Mouse (Mus musculus): Measurements from ENCODE around the gene Ifrd2.
A peak's percentile ranks its signal among the peaks of the same experiment; 100 is the strongest.

The Ifrd2 gene

DNA sequence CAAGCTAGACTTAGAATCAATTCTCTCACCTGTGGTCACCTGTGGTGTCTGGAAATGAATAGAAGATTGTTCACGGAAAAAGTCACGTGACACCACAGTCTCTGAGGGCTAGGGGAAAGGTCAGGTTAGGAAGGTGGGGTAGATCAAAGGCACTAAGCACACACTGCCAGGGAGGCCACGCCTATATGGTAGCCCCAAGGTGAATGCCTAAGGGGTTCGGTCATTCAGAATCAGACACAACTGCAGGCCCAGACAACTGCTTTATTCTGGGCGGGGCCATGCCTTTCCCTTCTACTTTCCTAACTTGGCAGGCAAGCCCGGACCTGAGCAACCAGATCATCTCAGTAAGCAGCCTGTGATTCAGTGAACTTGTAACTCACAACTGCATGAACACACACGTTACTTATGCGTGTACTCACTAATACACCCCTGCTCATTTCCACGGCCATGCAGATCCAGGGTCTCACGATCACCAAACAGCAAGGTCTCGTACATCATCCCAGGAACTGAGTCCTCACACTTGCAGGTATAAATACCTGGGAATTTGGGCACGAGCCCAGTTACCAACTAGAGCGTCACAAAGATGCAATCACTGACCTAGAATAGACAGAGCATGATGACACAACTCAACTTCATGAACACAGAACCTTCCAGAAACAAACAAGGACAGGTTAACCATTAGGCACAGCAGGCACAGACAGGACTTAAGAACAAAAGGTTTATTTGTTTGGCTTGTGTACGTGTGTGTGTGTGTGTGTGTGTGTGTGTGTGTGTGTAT lies 11.7 kb upstream of the Ifrd2 start:
- no peak for DNase-seq (ENCODE audit: low spot score in 2 of 2)

DNA sequence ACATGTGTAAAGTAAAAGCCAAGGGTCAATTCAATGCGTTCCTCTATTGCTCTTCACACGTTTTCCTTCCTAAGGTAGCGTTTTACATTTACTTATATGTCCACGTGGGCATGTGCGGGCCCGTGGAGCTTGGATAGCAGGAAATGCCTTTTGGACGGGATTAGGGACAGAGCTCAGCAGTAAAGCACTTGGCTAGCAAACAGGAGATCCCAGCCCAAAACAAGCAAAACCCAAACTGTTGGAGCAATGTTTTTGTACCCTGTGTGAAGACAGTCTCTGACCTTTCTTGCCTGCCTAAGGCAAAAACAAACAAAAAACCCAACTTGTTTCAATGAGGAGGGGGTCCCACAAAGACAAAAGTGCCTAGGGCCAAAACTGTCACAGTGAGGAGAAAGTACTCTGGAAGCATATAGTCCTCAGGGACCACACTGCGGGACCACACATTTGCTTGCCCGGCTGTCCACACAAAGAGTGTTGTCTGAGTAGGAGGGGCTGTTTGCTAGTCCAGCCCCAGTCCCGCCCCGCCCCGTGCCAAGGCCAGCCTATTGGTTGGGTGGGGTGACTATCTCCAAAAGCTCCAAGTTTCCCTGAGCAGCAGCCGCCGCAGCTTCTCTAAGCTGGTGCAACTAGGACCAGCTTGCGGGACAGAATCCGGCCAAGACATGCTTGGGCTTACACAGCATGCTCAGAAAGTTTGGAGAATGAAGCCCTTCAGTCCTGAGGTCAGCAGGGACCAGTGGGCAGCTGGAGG lies 10.9 kb upstream of the Ifrd2 start, which contains the start of gene Hyal1:
Gene Hyal1 (plus strand): TSS at position 571 of the 751 bp plus-strand sequence.
- DNase-seq (ENCODE audit: low spot score in 2 of 2) = no peak

DNA sequence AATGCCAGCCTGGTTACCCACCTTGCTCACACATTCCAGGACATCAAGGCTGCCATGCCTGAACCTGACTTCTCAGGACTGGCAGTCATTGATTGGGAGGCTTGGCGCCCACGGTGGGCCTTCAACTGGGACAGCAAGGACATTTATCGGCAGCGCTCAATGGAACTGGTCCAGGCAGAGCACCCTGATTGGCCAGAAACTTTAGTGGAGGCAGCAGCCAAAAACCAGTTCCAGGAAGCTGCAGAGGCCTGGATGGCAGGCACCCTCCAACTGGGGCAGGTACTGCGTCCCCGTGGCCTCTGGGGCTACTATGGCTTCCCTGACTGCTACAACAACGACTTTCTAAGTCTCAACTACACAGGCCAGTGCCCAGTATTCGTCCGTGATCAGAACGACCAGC lies 9.6 kb upstream of the Ifrd2 start:
- no peak for DNase-seq (ENCODE audit: low spot score in 2 of 2)

GRCm38 (mm10) chr9:107578587-107578986 lies 8.9 kb upstream of the Ifrd2 start, which contains the start of gene Naa80:
Gene Naa80, plus strand, starts transcription at chr9:107578887.
- no peak for DNase-seq (ENCODE audit: low spot score in 2 of 2)

GRCm38 (mm10) chr9:107579023-107579900 lies 8.2 kb upstream of the Ifrd2 start:
- no peak for DNase-seq (ENCODE audit: low spot score in 2 of 2)

DNA sequence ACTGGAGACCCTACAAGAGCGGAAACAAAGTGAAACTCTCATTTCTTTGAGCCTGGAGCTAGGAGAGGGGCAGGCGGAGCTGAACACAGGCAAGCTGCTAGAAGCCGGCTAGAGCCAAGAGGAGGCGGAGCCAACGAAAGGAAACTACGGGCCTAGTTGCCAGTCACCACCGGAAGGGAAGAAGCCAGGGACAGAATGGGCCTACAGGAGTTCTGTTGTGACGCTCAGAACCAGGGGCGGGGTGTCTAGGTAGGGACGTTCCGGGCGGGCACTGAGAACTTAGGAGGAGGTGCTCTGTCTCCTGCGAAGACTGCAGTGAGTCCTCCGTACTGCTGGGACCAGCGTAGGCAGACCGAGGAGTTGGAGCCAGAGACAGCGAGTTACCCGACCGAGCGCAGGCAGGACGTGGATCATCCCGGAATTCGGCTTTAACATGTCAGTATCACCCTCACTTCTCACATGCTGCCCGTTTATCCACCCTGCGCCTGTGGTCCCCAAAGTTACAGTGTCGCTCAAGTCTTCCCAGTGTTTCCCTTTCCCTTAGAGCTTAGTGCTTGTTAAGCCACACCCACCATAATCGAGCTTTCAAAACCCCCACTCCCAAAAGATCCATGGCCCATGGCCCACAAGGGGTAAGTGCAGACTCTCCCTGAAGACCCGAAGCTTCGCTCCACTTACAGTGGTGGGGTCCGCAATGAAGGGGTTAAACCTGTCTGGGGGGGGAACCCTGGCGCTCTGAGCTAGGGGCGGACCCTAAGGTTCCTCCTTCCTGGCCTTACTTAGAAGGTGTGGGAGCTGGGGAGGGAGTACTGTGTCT lies 6.7 kb upstream of the Ifrd2 start, which contains the start of gene Hyal3:
Gene Hyal3 (plus strand): TSS at position 318 of the 817 bp plus-strand sequence.
- peak; percentile 82 to 83 for DNase-seq (ENCODE audit: low spot score in 2 of 2)

DNA sequence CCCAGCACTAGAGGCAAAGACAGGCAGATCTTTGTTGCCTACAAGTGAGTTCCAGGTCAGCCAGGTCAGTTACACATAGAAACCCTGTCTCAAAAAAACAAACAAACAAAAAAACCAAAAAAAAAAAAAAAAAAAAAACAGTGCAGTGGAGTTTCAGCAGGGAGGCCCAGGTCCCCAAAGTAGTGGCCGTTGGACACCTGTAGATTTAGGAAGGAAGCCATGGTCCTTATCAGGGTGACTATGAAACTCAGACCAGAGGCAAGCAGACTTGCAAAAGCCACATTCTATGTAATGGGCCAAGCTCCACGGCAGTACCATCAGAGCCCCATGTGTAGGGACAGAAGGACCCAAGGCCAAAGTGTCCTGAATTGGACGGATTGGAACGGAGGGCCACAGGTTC lies 5.9 kb upstream of the Ifrd2 start:
- no peak for DNase-seq (ENCODE audit: low spot score in 2 of 2)

DNA sequence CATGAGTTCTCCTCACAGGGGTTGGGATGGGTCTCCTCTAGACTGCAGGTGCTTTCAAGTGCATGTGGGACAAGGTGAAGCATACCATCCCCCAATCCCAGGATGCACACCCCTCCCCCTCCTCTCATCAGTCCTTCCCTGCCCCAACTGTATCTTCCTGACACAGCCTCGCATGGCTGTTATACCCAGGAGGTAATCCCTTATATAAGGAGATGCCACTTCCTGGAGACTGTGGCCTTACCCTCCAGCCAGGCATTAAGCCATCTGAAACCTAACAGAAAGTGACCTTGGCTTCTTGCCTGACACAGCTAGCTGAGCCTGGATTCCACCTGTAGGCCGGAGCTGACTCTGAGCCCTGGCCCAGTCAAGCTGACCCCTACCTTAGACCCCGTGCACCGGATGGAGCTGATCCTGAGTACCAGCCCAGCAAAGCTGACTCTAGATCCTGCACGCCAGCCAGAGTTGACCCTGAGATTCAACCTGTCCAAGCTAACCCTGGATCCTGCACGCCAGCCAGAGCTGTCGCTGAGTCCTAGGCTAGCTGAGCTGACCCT lies 4.9 kb upstream of the Ifrd2 start:
- no peak for DNase-seq (ENCODE audit: low spot score in 2 of 2)

DNA sequence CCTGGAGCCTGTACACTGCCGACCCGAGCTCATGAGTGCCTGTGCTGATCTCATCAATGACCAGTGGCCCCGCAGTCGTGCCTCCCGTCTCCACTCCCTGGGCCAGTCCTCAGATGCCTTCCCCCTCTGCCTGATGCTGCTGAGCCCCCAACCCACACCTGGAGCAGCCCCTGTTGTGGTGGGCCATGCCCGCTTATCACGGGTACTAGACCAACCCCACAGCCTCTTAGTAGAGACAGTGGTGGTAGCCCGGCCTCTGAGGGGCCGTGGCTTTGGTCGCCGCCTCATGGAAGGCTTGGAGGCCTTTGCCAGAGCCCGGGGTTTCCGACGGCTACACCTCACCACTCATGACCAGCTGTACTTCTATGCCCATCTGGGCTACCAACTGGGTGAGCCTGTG lies 4.3 kb upstream of the Ifrd2 start:
- DNase-seq (ENCODE audit: low spot score in 2 of 2) = no peak

DNA sequence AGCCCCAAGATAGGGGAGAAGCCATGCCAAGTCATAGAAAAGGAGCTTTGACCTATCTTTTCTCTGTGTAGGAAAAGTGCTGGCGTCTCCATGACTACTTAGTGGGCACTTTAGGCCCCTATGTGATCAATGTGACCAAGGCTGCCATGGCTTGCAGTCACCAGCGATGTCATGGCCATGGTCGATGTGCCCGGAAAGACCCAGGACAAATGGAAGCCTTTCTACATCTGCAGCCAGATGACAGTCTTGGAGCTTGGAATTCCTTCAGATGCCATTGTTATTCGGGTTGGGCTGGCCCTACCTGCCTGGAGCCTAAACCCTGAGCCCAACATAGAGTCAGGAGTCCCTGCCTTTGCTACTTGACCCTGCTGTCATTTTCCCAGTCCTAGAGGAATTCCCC lies 938 bp upstream of the Ifrd2 start:
- no peak for DNase-seq (ENCODE audit: low spot score in 2 of 2)

DNA sequence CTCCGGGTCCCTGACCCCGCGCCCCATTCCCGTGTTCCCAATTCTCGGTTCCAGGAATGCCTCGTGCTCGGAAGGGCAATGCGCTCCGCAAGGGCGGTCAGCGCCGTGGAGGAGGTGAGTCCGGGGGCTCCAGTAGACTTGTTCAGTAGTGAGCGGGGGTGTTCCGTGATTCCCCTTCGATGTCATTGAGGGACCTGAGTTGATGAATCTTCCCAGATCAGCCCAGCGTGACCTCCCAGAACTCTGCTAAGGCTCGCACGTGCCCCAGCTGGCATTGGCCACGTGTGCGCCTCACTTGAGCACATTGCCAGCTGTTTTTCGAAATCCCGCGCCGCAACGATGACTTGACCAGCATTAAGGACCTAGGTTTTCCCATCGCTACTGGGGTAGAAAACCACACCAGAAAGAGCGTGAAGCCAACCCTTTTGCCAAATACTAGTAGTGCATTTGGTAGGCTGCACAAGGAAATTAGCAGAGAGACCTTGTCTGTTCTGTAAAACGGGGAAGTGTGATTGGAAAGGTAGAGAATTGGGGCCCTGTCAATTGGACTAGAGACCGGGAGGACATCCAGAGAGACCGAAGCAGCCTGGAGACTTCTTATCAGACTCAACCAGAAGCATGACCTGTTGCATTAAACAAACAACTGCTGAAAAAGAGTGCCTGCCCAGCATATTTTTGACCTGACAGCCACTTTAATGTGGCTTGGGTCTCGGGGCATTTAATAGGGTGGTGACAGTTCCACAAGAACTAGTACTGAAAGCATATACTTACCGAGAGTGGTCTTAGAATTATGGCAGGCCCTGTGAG lies 594 bp downstream of the Ifrd2 start:
- no peak for DNase-seq (ENCODE audit: low spot score in 2 of 2)

- no peak for DNase-seq (ENCODE audit: low spot score in 2 of 2)
Measured at GRCm38 (mm10) chr9:107590058-107590772, 2.8 kb downstream of the Ifrd2 start.

GRCm38 (mm10) chr9:107590773-107591060 lies 3.3 kb downstream of the Ifrd2 start:
- no peak for DNase-seq (ENCODE audit: low spot score in 2 of 2)

- DNase-seq (ENCODE audit: low spot score in 2 of 2) = no peak
Measured at GRCm38 (mm10) chr9:107593101-107593976, 5.9 kb downstream of the Ifrd2 start.

DNA sequence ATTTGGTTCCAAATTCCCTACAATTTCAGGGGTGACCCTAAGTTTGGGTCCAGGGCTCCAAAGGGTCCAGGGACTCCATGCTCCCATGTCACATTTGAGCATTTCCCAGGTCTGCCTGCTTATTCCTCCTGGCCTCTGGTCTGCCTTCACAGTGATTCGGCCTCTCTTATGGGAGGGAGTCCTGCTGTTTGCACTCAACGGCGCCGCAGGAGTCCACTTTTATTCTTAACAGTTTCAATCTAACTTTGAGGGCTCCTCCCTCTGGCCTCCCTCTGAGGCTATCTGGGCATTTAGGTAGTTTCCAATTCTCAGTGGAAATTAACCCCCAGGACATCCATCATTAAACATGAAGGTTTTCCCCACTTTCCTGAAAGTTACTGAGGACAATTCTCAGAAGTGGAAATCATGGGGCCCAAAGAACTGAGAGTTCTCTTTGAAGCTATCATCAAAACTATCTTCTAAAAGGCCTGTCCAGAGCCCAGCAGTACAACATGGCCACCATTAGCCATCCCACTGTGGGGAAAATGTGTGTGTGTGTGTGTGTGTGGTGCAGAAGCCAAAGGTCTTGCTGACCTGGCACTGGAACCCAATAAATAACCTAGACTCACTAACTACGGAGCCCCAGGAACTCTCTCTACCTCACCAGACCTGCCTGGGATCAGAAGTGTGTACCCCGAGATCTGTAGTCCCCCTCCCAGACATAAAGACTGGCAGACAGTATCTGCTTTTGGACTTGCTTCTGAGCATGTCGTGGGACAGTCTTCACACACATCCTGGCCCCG lies 7.0 kb downstream of the Ifrd2 start:
- DNase-seq (ENCODE audit: low spot score in 2 of 2) = no peak

- DNase-seq (ENCODE audit: low spot score in 2 of 2) = no peak
Measured at GRCm38 (mm10) chr9:107596619-107597569, 9.5 kb downstream of the Ifrd2 start.

- DNase-seq (ENCODE audit: low spot score in 2 of 2) = no peak
Measured at GRCm38 (mm10) chr9:107598385-107598784, 10.9 kb downstream of the Ifrd2 start.
